Mouse (Mus musculus): ENCODE results near the gene B4galt5.

The B4galt5 gene

DNA sequence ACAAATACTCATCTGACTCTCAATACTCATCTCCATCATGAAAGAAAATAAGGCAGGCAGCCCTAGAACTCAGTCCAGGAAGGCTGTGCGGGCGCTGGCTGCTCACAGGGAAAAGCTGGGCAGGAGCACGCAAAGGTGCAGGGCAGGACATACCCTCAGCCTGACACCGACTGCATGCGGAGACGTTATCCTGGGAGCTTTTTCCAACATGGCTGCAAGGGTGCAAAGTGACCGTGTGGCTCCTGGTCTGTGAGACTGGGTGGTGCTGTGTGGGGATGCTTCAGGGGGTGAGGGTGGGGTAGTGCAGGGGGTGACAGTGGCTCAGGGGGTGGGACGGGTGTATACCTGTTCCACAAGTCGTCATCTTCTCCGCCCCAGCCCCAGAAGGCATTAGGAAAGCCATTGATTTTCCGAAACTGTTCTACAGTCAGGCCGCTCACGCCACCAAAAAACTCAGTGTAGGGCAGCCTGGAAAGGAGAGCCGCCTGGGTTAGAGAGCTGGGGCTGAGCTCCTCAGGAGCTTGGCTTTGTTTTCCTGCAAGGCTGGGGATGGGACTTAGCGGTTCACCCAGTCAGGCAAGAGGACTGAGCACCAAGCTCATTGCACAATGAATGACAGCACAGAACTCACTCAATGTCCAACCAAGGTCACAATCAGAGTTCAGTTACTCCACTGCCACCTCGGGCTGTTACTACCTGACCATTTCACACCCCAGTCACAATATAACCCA lies 44.2 kb downstream of the B4galt5 start:
- DNase-seq (ENCODE audit: low spot score): no peak

DNA sequence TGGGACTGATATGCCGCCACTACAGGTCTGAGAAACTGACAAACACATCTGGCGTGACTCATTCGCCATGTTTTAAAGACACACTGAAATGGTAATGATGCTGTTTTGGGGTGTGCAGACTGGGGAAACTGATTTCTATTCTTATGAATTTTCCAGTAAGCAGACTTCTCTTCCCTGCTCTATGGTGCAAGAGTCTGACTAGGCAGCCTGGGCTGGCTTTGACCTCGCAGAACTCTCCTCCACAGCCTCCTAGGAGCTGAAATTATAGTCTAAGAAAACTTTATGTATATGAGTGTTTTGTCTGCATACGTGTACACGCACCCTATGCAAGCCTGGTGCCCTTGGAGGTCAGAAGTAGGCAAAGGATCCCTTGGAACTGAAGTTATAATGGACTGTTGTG lies 45.2 kb downstream of the B4galt5 start:
- no peak for DNase-seq (ENCODE audit: low spot score)

DNA sequence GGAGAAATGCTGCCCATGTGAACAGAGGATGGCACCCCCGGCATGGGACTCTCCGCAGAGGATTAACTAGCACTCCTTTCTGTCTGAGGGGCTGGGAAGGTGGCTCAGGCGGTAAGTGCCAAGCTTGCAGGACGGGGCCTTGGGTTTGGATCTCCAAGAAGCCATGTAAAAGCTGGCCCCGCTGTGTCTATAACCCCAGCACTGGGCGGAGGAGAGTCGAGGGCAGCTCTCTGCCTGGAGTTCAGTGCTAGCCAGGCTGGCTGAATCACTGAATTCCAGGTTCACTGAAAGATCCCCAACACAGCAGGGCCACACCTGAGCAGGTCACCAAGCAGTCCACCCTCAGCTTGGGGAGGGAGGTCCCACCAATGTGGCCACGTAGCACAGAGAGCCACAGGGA lies 45.8 kb downstream of the B4galt5 start:
- DNase-seq (ENCODE audit: low spot score): no peak

DNA sequence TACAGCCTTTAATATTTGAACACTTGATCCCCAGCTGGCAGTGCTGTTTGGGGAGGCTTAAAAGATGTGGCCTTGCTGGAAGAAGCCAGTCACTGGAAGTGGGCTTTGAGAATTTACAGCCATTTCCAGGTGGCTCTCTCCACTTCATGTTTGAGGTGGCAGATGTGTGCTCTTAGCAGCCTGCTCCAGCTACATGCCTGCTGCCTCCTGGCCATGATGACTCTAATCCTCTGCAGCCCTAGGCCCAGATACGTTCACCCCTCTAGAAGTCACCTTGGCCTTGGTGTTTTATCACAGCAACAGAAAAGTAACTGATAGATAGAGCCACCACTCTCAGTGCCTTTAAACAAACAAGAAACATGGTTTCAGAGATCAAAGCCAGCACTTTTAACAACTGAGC lies 46.3 kb downstream of the B4galt5 start:
- DNase-seq (ENCODE audit: low spot score): no peak

DNA sequence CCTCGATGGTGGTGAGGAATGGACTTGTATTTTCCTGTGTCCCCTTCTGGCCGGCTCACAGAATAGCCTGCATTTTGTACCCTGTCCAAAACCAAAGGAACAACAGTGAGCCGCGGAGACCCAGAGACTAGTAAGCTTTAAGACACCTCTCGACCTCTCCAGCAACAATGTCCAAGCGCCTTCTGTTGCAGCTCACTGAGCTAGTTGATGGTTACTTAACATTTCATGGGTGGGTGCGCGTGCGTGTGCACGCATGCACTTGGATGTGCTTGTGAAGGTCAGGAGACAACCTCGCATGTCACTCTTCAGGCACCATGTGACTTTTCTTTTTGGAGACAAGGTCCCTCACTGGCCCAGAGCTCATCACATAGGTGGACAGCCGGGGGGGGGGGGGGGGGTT lies 47.0 kb downstream of the B4galt5 start:
- no peak for DNase-seq (ENCODE audit: low spot score)

DNA sequence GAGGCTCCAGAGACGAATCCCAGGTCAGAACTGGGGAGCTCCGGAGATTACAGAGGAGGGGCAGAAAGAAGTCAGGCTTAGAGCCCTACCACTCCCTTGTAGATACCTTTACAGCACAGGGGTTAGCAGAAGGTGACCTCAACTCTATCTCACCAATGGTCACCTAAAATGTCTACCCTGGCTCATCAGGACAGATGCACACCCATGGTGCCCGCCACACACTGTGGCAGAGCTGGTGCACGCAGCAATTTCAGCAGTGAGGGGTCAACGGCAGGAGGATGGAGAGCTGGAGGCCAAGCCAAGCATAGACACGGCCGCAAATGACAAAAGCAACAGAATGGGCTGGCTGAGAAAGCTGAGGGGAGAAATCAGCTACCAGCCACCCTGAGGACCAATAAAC lies 47.4 kb downstream of the B4galt5 start:
- no peak for DNase-seq (ENCODE audit: low spot score)

DNA sequence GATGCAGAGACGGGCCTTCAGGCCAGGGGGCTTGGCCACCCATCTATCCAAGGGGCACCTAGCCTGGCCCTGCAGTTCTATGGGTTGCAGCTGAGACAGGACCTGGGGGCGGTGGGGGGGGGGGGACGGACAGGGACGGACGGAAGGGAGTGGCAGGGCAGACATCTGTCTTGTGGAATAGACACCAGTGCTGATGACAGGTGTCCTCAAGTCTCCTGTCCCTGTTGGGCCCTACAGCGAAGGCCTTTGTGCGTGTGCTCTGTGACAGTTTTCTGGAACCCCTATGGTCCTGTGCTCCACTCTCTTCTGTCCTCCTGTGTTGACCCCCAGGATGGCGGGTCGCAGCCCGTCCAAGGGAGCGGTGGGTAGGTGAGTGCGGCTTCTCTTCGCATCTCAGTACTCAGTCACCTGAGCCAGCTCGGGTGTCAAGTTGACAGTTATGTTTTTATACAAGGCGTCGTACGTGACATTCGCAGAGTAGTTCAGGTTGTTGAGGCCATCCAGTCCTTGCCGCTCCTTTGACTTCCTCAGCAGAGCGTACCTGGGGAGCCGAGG lies 48.0 kb downstream of the B4galt5 start:
- no peak for DNase-seq (ENCODE audit: low spot score)

DNA sequence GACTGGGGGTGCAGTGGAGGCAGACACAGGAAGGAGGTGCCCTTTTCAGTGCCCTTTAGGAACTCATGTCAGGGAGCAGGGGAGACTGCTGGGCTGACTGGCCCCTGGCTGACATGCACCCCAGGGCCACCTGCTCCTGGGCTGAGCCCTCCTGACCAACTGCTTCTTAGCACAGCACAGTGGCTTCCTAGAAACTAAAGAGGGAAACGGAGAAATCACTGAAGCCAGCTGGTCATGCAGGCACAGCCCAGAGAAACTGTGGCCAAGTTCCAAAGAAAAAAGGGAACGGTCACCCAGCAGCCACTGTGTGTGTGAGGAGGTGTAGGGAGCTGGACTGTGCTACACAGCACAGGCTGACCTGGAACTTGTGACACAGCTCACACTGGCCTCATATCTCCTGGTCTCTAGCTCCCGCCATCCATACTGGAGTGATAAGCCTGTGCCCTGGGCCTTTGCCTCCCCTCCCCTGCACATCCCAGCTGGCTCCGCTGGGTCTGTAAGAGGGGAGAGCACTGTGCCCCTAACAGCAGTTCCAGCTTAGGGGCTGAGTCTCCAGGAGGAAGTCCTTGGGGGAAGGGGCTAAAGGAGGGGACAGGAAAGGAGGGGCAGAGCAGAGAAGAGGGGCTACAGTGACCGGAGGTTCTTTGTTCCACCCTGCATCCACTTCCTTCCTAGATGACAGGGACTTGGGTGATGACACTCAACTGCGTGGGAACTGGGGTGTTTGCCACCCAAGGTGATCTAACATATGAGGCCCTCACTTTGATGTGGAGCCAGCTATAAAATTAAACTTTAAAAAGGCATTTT lies 48.9 kb downstream of the B4galt5 start:
- DNase-seq (ENCODE audit: low spot score): no peak

DNA sequence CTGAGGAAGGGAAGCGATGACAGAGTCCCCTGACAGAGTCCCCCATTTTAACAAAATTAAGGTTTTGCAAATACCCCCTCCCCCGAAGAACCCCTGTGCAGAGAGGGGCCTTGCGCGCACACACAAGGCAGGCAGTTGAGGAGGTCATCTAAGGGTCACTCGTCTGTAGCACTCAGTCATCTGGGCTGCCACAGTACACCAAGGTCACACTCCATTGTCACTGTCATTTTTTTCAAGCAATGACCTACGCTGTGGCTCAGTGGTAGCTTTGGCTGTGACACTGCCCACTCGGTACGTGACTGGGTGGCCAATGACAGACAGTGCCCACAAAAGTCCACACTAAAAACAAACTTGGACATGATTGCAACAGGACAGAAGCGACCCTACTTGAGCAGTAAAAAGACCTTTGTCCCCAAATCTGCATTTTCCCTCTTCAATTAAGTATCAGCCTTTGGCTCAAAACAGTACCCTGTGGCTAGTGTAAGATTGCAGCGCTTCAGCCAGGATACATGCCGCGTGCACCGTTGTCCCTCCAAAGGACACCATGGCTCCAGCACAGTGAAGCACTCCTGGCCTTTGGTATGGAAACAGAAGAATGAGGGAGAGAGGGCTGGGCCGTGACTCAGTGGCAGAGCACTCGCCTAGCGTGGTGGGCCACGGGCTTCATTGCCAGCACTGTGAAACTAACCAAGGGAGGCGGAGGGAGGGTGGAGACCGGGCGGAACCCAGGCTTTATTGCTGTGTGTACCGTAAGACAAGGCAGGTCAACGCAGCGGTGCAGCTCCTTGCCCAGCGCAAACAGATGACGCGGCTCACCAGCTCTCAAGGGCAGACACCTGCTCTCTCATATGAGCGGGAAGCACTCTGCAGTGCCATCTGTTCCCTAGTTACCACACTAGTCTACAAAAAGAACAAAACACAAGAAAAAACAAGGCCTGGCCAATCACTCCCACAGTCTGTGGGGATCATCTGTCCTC lies 50.0 kb downstream of the B4galt5 start:
- no peak for DNase-seq (ENCODE audit: low spot score)

DNA sequence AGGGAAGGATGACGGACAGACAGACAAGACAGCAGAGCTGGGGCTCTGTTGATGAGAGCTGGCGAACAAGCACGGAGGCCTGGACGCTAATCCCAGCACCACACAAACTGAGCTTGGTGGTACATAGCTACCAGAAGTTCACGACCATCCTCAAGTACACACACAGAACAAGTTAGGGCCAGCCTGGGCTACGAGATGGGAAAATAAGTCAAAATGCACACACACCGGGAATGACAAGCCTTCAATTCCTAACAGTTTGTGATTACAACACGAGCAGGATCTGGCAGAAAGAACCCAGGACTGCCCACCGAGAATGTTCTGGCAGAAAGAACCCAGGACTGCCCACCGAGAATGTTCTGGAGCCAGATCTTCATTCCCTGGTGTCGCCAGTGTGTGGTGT lies 51.0 kb downstream of the B4galt5 start:
- no peak for DNase-seq (ENCODE audit: low spot score)

DNA sequence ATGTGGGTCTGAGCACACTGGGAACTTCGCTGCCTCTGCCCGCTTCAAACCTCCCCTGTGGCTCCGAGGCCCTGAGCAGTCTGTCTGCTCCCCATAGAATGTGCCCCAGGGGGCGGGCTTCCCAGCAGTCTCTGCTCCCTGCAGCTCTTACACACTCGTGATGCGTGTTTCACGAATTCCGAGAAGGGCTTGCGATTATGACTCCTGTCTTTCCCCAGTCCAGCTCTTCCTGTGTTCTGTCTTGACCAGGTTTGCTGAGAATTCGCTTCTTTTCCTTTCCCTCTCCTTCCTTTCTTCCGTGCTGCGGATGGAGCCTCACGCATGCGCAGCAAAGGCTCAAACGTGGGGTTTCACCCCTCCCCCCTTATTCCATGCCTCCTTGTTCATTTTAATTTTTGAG lies 54.1 kb downstream of the B4galt5 start:
- DNase-seq (ENCODE audit: low spot score): no peak

DNA sequence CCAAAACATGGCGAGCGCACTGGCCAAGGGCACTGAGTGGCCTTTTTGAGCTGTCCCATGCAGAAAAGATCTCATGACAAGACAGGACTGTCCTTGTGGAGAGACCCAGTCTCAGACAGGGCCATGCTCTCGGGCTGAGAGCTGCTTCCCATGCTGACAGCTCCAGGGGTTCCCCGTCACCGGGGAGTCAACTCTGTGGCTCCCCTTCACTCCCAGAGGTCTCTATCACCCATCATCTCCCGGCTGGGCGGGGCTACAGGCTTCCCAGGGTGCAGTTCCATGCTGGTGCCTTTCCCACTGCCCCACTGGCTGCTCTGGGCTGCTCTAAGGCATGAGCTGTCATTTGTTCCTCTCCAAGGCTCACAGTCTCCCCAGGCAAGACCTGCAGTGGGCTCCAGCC lies 54.8 kb downstream of the B4galt5 start:
- DNase-seq (ENCODE audit: low spot score): no peak

DNA sequence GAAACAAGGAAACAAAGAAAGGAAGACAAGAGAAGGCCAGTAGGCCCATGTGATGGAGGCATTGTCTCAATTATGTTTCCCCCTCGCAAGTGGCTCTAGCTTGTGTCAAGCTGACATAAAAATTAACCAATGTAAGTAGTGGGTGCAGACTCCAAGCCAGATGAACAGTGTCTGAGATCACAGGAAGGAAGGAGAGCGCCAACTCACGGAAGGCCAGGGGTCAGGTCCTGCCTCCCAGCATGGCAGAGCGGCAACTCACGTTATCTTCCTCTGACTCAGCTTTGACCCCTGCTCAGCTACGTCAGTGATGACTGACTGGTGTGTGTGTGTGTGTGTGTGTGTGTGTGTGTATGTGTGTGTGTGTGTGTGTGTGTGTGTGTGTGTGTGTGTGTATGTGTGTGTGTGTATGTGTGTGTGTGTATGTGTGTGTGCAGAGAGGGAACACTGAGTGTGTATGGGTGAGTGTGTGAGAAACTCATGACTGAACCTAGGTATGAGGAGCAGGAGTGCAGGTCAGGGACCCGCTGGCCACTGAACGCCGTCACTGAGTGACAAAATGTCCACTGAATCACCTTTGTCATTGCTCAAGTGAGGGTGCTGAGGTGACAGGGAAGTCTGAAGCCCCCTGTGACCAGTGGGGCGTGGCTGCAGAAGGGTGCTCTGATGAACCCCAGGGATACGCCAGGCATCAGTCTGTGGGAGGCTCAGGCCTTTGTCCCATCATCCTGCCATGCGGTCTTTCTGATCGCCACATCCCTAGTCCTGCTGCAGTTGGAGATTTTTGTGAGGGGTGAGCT lies 55.5 kb downstream of the B4galt5 start:
- no peak for DNase-seq (ENCODE audit: low spot score)

DNA sequence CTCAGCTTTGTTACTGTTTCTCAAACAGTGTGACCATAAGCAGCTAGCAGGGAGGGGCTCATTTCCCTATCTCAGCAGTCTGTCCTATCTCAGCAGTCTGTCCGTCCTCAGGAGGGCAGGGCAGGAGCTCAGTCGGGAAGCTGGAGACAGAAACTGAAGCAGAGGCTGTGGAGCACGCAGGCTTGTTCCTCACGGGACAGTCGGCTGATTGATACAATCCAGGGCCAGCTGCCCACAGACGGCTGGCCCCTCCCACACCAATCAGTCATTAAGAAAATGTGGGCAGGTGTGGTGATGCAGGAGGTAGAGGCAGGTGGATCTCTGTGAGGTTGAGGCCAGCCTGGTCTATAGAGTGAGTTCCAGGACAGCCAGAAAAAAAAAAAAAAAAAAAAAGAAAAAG lies 56.1 kb downstream of the B4galt5 start:
- DNase-seq (ENCODE audit: low spot score): no peak

DNA sequence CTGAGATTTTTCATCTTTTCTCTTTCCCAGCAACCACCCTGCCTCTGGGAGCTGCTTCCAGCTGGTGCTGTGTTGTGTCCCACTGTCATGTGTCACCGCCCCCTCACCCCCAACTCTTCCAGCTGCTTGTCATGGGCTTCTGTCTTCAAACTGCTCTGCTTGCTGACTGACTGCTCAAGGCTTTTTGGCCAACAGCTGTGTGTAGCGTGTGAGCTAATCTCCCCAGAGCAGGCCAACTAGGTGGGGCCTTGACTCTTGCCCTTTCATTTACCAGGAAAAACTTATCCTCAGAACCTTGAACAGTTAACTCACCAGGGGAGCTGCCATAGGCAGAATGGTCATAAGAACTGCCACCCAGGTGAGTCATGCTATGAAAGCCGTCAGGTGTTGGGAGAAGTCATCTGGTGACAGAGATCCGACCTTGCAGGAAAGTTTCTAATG lies 56.8 kb downstream of the B4galt5 start:
- no peak for DNase-seq (ENCODE audit: low spot score)

DNA sequence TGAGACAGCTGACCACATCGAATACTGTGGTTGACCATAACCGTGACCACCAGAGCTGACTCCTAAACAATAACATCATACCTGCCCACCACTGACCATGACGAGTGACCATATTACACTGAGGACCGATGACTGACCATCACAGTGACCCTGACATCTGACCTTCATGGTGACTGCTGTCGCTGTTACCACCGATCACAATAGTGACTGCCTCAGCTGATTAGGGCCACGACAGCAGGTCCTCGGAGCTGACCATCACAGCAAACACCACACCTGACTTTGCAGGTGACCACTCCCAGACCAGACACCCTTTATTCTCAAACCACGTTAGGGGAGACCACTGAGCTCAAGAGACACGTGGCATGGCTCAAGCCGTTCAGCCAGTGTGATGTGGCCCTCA lies 57.3 kb downstream of the B4galt5 start:
- no peak for DNase-seq (ENCODE audit: low spot score)

DNA sequence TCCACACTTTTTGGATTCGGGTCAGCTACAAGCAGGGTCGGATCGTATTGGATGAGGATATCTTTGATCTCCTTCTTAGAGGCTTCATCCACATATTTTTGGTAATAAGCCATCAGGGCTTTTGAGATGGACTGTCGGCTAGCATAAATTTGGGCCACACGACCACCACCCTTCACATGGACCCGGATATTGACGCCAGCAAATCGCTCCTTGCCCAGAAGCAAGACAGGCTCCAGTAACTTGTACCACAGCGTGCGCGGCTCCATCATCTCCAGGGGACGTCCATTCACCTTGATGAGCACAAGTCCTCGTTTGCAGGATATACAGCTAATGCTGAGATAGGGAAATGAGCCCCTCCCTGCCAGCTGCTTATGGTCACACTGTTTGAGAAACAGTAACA lies 67.5 kb downstream of the B4galt5 start:
- DNase-seq (ENCODE audit: low spot score): no peak

DNA sequence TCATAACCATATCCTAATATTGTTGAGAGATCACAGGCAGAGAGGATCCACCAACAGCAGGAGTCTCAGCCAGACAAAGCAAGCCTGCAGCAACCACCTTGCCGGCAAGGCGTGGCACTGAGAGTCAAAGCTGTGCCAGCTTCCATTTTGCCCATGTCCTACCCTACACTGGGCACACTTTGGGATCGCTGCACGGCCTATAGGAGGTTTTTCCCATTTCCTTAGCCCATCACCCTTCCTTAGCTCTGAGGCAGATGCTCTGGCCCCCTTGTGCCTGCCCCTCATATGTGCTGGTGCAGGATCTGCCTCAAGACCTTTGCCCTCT lies 68.0 kb downstream of the B4galt5 start:
- DNase-seq (ENCODE audit: low spot score): no peak

DNA sequence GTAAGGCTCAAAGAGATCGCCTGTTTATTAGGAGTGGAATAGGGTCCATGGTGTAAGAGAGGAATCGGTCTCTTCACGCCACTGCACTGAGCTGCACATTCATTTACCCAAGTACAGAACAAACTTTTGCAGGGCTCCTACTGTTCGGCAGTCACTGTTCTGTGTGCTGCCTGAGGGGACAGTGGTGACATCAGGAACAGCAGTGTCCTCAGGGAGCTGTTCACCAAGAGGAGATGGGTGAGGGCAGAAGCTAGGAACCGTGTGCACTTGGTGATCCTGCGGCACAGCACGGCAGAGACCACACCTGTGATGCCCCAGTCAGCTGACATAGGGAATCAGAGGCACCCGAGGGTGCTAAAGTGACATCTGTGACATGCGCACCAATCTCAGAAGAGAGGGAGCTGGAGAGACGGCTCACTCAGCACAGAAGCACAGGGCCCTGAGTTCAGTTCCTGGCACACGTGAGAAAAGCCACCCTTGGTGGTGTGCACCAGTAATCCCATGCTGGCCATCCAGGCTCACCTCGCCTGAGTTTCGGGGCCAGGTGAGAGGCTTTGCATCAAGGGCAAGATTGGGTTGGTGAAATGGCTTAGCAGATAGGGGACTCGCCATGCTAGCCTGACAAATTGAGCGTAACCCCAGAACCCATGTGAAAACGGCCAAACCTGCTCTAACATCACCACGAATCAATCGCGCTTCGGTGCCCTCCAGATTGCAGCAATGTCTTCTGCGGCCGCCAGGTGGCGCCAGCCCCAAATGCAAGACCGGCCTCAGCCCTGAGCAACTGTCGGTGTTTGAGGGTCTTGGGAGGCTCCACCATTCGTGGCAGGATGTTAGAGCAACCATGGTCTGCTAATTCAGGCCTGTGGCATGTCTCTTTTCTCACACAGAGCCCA lies 68.6 kb downstream of the B4galt5 start:
- peak; percentile 67 for DNase-seq (ENCODE audit: low spot score)

DNA sequence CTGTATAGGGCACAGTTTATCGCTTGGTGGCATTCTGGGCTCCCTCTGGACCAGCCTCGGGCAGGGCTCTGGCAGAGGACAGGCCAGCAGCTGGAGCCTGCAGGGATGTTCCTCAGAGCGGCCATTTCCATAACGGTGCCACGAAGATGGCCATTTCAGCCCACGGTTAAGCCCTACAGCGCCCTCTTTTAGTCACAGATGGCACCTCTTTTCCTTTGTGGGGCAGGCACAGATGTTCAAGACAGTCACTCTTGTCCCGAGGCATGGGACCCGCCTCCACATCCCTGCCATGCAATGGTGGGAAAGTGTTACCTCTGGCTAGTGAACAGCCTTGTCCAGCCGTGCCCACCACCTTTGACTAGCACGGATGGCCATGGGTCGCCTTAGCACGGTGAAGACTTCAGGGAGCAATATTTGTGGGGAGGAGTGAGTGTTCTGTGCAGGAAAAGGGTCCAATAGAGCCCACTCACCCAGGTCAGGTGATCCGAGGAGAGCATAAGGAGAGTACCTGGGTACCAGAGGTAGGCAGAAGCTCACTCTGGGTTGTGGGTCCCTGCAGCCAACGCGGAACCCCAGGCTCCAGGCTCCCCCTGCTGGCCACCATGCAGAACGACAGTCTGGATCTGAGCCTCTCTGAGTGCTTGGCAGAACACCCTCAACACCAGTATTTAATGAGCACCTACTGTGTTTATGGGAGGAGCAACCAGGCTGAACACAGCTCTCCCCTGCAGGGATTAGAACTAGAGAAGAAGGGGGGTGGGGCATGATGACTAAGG lies 70.0 kb downstream of the B4galt5 start:
- peak; percentile 66 for DNase-seq (ENCODE audit: low spot score)

Measured in lung, postnatal 25 days (tissue).